Mouse (Mus musculus) lung, postnatal 0 days (tissue): ENCODE results near the gene St6galnac3. TPM values are rescaled to one million over a fixed set of nuclear protein-coding genes. Genes with fewer than 3 reads are reported as not detected.
A peak's percentile ranks its signal among the peaks of the same experiment; 100 is the strongest.

Experiments used
- ATAC-seq: fragments of 200-750 bp; cut with Nextera tagmentation; 2 replicates; pipeline ENCODE4 v1.8.0; 2017; ENCODE audit warnings: moderate library complexity
- DNase-seq: peaks from one replicate; pipeline ENCODE4 v3.0.0-alpha.2; 2016; ENCODE audit warnings: low spot score
- H3K27ac ChIP-seq: fragments of 300-500 bp; sonication (generic); 2 replicates; pipeline ENCODE4 v1.5.1; 2014; ENCODE audit warnings: antibody characterized with exemption, mild to moderate bottlenecking, low read length, mixed read lengths
- H3K27me3 ChIP-seq: fragments of 300-500 bp; sonication (generic); replicated peaks from 2 replicates; pipeline ENCODE4 v1.6.1; 2014; ENCODE audit warnings: low read length, mixed read lengths; ENCODE audit not compliant: insufficient read depth
- H3K36me3 ChIP-seq: fragments of 300-500 bp; sonication (generic); 2 replicates; pipeline ENCODE4 v1.6.1; 2014; ENCODE audit warnings: low read length, mixed read lengths; ENCODE audit not compliant: insufficient read depth
- H3K4me1 ChIP-seq: fragments of 300-500 bp; sonication (generic); 2 replicates; pipeline ENCODE4 v1.6.1; 2014; ENCODE audit warnings: antibody characterized with exemption, low read depth, low read length, mixed read lengths; ENCODE audit not compliant: insufficient read depth
- H3K4me2 ChIP-seq: fragments of 300-500 bp; sonication (generic); replicated peaks from 2 replicates; pipeline ENCODE4 v1.6.1; 2014; ENCODE audit warnings: low read depth, mild to moderate bottlenecking, low read length, moderate library complexity, mixed read lengths
- H3K4me3 ChIP-seq: fragments of 300-500 bp; sonication (generic); 2 replicates; pipeline ENCODE4 v1.5.1; 2014; ENCODE audit warnings: low read depth, low read length
- H3K9ac ChIP-seq: fragments of 300-500 bp; sonication (generic); replicated peaks from 2 replicates; pipeline ENCODE4 v1.6.1; 2014; ENCODE audit warnings: low read depth, mild to moderate bottlenecking
- H3K9me3 ChIP-seq: fragments of 300-500 bp; sonication (generic); 2 replicates; pipeline ENCODE4 v1.6.1; 2016; ENCODE audit warnings: low read length, mixed read lengths
- CTCF ChIP-seq: IDR thresholded peaks from 2 replicates; pipeline ENCODE4 v1.5.1; 2016; ENCODE audit warnings: antibody characterized with exemption, mild to moderate bottlenecking
- EP300 ChIP-seq: IDR thresholded peaks from 2 replicates; pipeline ENCODE4 v1.6.1; 2016; ENCODE audit warnings: antibody characterized with exemption, mild to moderate bottlenecking, control low read depth
- WGBS: fragments of 180-500 bp; shearing (Covaris S2); extraction: QIAGEN DNeasy Blood & Tissue Kit; methylation state at CpG from one replicate; pipeline ENCODE4 v1.1.7; 2014; 5-methylcytosine and 5-hydroxymethylcytosine counted together
- polyA plus RNA-seq: library from polyadenylated mRNA; unstranded; fragments of >200 nt; fragmentation: Nextera tagmentation; extraction: Ambion mirVana; gene quantifications from 2 replicates; pipeline ENCODE4 v1.2.1, GENCODE M21; 2015

St6galnac3 gene
- polyA plus RNA-seq, 1 experiment from 2014 or later, result 12.9 TPM

GRCm38 (mm10) chr3:153689793-153690291, 35.1 kb downstream of the St6galnac3 start:
- Histone ChIP-seq H3K36me3 (no peaks in the 10 kb centered on the region), H3K27ac (no peak overlapping the region), H3K4me1 (no peaks in the 10 kb centered on the region; the same call in 1 of the 2 replicates), H3K9me3 (no peaks in the 10 kb centered on the region), H3K27me3 (no peaks in the 10 kb centered on the region), H3K4me3 (no peak overlapping the region), H3K9ac (no peak overlapping the region), H3K4me2 (peak overlapping the region; percentile 33)
- TF ChIP-seq EP300 (no peak), CTCF (peak; percentile 13; the same call in 1 of the 2 replicates)
- 38% methylated on average over 11 of the region's 11 CpGs for WGBS
- ATAC-seq (peak; percentile 74), DNase-seq (peak; percentile 51)

GRCm38 (mm10) chr3:153687896-153688295, 37.1 kb downstream of the St6galnac3 start:
- ATAC-seq (no peak), DNase-seq (no peak)
- Histone ChIP-seq H3K27me3 (no peaks in the 10 kb centered on the region), H3K9me3 (no peaks in the 10 kb centered on the region), H3K9ac (no peak overlapping the region), H3K4me1 (no peaks in the 10 kb centered on the region; the same call in 1 of the 2 replicates), H3K27ac (no peak overlapping the region), H3K4me3 (no peak overlapping the region), H3K36me3 (no peaks in the 10 kb centered on the region), H3K4me2 (no peak overlapping the region)
- 88% methylated on average over 5 of the region's 5 CpGs for WGBS
- TF ChIP-seq CTCF (no peak), EP300 (no peak)

- no peak for TF ChIP-seq CTCF
- TF ChIP-seq EP300, result no peak
- 87% methylated on average over 1 of the region's 1 CpGs for WGBS
- peak; percentile 44 for ATAC-seq
- Histone ChIP-seq H3K4me1 (no peaks in the 10 kb centered on the region), H3K9me3 (no peaks in the 10 kb centered on the region), H3K4me3 (no peak overlapping the region), H3K36me3 (no peaks in the 10 kb centered on the region), H3K27me3 (no peaks in the 10 kb centered on the region), H3K4me2 (no peak overlapping the region), H3K27ac (no peak overlapping the region), H3K9ac (no peak overlapping the region)
- no peak for DNase-seq
Measured at GRCm38 (mm10) chr3:153684909-153685308, 40.1 kb downstream of the St6galnac3 start.

GRCm38 (mm10) chr3:153682303-153682702, 42.7 kb downstream of the St6galnac3 start:
- ATAC-seq (no peak), DNase-seq (no peak)
- H3K4me2 ChIP-seq, result no peak overlapping the region
- no peaks in the 10 kb centered on the region for H3K4me1 ChIP-seq
- H3K27ac ChIP-seq, result no peak overlapping the region
- no peak overlapping the region for H3K4me3 ChIP-seq
- TF ChIP-seq EP300 (no peak), CTCF (no peak)
- no peaks in the 10 kb centered on the region for H3K36me3 ChIP-seq
- no peaks in the 10 kb centered on the region for H3K9me3 ChIP-seq
- H3K9ac ChIP-seq, result no peak overlapping the region
- WGBS, result 78% methylated on average over 10 of the region's 10 CpGs
- no peaks in the 10 kb centered on the region for H3K27me3 ChIP-seq

- no peak overlapping the region for H3K4me2 ChIP-seq
- H3K27ac ChIP-seq, result no peak overlapping the region
- no peak overlapping the region for H3K9ac ChIP-seq
- H3K27me3 ChIP-seq, result no peaks in the 10 kb centered on the region
- no peaks in the 10 kb centered on the region for H3K9me3 ChIP-seq
- DNase-seq, result no peak
- no peak for ATAC-seq
- H3K36me3 ChIP-seq, result no peaks in the 10 kb centered on the region
- no peak overlapping the region for H3K4me3 ChIP-seq
- WGBS, result 78% methylated on average over 9 of the region's 9 CpGs
- TF ChIP-seq EP300 (no peak), CTCF (no peak)
- no peaks in the 10 kb centered on the region for H3K4me1 ChIP-seq
Measured at GRCm38 (mm10) chr3:153681720-153682119, 43.3 kb downstream of the St6galnac3 start.

- Histone ChIP-seq H3K4me1 (no peaks in the 10 kb centered on the region), H3K4me2 (no peak overlapping the region), H3K4me3 (no peak overlapping the region), H3K27me3 (no peaks in the 10 kb centered on the region), H3K9ac (no peak overlapping the region), H3K9me3 (no peaks in the 10 kb centered on the region), H3K36me3 (no peaks in the 10 kb centered on the region), H3K27ac (no peak overlapping the region)
- ATAC-seq, result no peak
- no peak for TF ChIP-seq CTCF
- no peak for DNase-seq
- 41% methylated on average over 7 of the region's 7 CpGs for WGBS
Measured at GRCm38 (mm10) chr3:153675832-153676231, 49.1 kb downstream of the St6galnac3 start.

- peak; percentile 74 for TF ChIP-seq CTCF
- no peak for TF ChIP-seq EP300
- 64% methylated on average over 12 of the region's 12 CpGs for WGBS
- Histone ChIP-seq H3K36me3 (no peaks in the 10 kb centered on the region), H3K4me1 (no peaks in the 10 kb centered on the region), H3K9ac (no peak overlapping the region), H3K4me3 (no peak overlapping the region), H3K9me3 (no peaks in the 10 kb centered on the region), H3K4me2 (no peak overlapping the region), H3K27me3 (no peaks in the 10 kb centered on the region), H3K27ac (no peak overlapping the region)
- DNase-seq (peak; percentile 60), ATAC-seq (peak; percentile 67)
Measured at GRCm38 (mm10) chr3:153675073-153675472, 49.9 kb downstream of the St6galnac3 start.
